Mouse (Mus musculus): ENCODE results near the gene Lancl3. TPM values are rescaled to one million over a fixed set of nuclear protein-coding genes. Genes with fewer than 3 reads are reported as not detected.
"Not testable (repeated sequence)": the region's sequence is repeated elsewhere in the genome, so short reads cannot be mapped to it uniquely, and the experiment has no call there.

Gene Lancl3
- total RNA-seq, 2 experiments from 2014 or later: 3.9 to 5.5 TPM

DNA sequence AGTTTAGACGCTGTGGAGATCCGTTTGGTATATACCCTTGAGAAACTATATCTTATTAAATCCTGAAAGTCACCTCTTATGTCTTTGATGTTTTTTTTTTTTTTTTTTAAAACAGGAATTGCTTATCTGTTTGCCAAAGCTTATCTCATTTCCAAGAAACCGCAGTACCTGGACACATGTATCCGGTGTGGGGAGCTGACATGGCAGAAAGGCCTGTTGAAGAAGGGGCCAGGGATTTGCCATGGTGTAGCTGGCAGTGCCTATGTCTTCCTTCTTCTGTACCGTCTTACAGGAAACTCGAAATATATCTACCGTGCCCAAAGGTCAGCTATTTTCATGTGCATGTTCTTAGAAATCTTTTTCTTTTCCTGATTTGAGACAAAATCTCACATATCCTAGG is 58.1 kb downstream of the Lancl3 start:
- no peak for DNase-seq (ENCODE audit: low spot score in 2 of 2)

DNA sequence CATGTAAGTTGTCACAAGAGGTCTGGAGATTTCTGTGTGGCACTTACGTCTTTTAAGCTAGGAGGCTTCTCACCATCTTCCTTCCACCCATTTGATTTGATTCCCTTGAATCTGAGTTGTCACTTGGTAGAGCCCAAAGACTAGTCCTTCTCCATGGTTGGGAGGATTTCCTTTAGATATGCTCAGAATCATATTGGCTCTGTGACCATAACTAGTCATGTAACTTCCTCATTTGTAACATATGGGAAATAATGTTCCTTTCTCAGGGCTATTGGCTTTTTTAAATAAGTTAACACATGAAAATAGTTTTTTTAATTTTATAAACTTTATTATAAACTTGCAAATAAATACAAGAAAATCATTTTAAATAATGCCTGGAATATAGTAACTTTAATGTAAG is 59.6 kb downstream of the Lancl3 start:
- DNase-seq (ENCODE audit: low spot score in 2 of 2): no peak

DNA sequence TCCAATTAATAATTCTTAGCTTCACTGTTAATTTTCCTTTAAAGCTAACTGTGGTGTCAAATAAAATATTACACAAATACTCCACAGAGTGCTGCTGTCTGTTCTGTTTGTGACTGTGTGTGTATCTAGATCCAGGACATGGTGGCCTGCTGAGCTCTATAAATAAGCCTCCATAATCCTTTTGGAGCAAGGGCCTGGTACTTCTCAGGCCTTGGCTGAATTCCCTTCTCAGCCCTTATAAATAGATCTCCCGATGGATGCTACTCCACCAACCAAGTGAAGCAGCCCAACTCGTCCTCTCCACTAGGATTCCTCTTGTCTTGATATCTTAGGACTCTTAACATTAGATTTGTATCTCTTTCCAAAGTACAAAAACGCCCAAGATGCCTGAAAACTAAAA is 71.4 kb downstream of the Lancl3 start:
- DNase-seq (ENCODE audit: low spot score in 2 of 2): no peak

- no peak for DNase-seq (ENCODE audit: low spot score in 2 of 2)
These were observed 72.3 kb downstream of the Lancl3 start for GRCm38 (mm10) chrX:9271947-9272459.

DNA sequence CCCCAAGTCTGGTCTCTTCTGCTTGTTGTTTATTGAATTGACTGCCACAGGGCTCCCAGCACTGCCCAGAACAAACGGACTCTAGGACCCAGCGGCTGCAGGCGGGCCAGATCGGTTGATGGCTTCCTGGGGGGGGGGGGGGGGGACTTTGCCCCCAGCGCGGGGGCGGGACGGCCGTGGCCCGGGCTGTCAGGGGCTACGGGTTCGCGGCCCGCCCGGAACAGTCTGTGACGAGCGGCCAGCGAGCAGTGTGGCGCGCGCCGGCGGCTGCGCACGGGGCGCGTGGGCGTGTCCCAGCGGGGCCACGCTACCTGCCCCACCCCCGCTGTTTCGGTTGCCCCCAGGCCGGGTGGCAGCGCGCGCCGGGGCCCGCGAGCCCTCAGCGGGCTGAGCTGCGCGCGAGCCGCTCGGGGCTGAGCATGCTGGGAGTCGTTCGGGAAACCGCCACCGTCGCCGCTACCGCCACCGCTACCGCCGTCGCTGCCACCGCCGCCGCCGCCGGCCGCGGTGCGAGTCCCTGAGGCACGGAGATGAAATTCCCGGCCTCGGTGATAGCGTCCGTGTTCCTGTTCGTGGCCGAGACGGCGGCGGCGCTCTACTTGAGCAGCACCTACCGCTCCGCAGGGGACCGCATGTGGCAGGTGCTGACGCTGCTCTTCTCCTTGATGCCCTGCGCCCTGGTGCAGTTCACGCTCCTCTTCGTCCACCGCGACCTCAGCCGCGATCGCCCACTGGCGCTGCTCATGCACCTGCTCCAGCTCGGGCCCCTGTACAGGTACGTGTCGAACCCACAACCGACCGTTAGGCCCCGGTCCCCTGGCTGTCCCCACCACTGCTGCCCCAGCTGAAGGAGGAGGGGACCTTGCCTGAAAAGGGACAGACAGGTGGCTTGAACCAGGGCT is 73.0 kb downstream of the Lancl3 start, which contains the start of gene Xk:
Xk (plus strand) TSS at position 297 of the 902 bp plus-strand sequence.
- DNase-seq (ENCODE audit: low spot score in 2 of 2): peak; percentile 24 to 53

GRCm38 (mm10) chrX:9273377-9274002 is 73.8 kb downstream of the Lancl3 start:
- no peak for DNase-seq (ENCODE audit: low spot score in 2 of 2)

GRCm38 (mm10) chrX:9274321-9274720 is 74.6 kb downstream of the Lancl3 start:
- no peak for DNase-seq (ENCODE audit: low spot score in 2 of 2)

- DNase-seq (ENCODE audit: low spot score in 2 of 2): not testable (repeated sequence)
These were observed 83.8 kb downstream of the Lancl3 start, which contains the start of gene H2al1m for GRCm38 (mm10) chrX:9283464-9283863. H2al1m (plus strand) TSS chrX:9283764.

DNA sequence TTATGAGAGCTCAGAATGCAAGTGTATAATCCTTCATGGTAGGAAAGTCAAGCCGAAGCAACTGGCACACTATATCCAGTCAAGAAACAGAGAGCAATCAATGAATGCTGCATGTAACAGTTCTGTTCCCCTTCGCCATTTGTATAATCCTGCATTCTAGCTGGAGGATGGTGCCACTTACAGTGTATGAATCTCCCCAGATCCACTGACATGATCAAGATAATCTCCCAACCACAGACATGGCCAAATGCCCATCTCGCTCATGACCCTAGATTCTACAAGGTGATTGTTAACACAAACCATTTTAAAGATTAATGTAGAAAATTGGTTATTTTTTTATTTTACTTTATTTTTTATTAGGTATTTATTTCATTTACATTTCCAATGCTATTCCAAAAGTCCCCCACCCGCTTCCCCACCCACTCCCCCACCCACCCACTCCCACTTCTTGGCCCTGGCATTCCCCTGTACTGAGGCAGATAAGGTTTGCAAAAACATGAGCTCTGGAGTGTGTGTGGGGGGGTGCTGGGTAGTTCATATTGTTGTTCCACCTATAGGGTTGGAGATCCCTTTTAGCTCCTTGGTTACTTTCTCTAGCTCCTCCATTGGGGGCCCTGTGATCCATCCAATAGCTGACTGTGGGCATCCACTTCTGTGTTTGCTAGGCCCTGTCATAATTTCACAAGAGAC is 93.6 kb downstream of the Lancl3 start:
- not testable (repeated sequence) for DNase-seq (ENCODE audit: low spot score in 2 of 2)

GRCm38 (mm10) chrX:9298413-9298864 is 98.7 kb downstream of the Lancl3 start:
- no peak for DNase-seq (ENCODE audit: low spot score in 2 of 2)

DNA sequence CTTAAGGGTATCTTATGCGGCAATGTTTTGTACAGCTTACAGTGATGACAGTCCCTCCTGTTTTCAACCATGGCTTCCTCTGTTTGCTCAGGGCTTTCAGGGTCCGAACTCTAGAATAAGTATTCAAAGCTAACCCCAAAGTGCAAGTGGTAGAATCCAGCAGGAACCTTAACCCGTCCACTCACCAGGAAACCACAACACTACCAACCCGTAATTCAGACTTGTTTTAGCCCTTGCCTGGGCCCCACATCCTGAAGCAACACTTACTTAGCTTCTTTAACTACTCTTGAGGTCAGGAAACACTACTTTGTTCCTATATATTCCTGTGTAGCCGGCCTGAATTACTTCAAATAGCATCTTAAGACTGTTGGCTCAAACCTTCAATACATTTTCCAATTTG is 103.1 kb downstream of the Lancl3 start:
- DNase-seq (ENCODE audit: low spot score in 2 of 2): no peak

DNA sequence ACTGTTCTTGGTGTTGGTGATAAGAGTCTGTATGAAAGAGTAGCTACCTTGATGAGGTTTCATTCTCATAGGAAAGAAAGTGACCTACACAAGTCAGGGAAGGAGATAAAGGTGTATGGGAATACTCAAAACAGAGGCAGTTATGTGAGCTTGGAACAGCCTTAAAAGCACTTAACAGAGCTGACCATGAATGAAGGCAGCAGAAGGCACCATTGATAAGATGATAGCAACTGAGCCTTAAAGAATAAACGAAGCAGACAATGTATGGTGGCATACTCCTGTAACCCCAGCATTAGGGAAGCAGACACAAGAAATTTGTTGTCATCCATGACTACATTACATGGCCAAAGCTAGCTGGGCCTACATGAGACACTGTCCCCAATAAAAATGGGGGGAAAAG is 103.8 kb downstream of the Lancl3 start:
- no peak for DNase-seq (ENCODE audit: low spot score in 2 of 2)

DNA sequence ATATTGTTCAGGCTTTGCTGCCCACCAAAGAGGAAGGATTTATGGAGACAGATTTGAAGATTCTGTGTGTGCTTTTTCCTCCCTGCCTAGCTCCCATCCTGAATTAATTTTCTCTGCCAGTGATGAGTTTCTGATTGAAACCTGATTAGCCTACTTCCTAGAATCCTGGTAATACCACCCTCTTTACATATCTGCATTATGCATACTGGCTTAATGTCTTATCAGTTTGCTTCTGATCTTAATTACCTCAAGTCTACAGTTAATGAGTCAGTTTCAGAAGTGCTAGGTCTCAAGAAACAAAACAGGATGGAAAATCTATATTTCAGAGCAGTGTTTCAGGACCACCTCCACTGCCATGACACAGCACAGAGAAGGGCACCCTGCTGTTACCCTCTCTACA is 116.8 kb downstream of the Lancl3 start:
- not testable (repeated sequence) for DNase-seq (ENCODE audit: low spot score in 2 of 2)

Other genes with a start within 250 kb of the Lancl3 start
- not detected for gene Fthl17b, start 236.9 kb upstream of the Lancl3 start, total RNA-seq (2021)
- gene Fthl17c, start 223.3 kb upstream of the Lancl3 start, total RNA-seq (2021): not detected
- not detected for gene Fthl17d, start 213.1 kb upstream of the Lancl3 start, total RNA-seq (2021)
- gene Fthl17e, start 166.4 kb upstream of the Lancl3 start, total RNA-seq (2021): not detected
- not detected for gene Fthl17f, start 136.9 kb upstream of the Lancl3 start, total RNA-seq (2021)
- not detected for gene 4930402K13Rik, start 95.3 kb upstream of the Lancl3 start, total RNA-seq (2021)
- gene Gm14862, start 57.0 kb downstream of the Lancl3 start, total RNA-seq (2021): not detected
- 10 to 100 TPM in 1 of 2 experiments, 1 to 10 TPM in 1; 9.1 to 11.5 TPM for gene Xk, start 72.9 kb downstream of the Lancl3 start, total RNA-seq (2021)
- not detected for gene H2al1m, start 83.9 kb downstream of the Lancl3 start, total RNA-seq (2021)
- gene H2al1k, start 150.7 kb downstream of the Lancl3 start, total RNA-seq (2021): not detected